Mouse (Mus musculus) limb, embryonic 15.5 days (tissue): Measurements from ENCODE around the gene Ccdc3. TPM values are rescaled to one million over a fixed set of nuclear protein-coding genes. Genes with fewer than 3 reads are reported as not detected.

Source experiments
- ATAC-seq: fragments of 200-750 bp; cut with Nextera tagmentation; 2 replicates; pipeline ENCODE4 v1.8.0; 2017; ENCODE audit warnings: low read depth, moderate TSS enrichment; ENCODE audit not compliant: insufficient number of reproducible peaks, low FRiP score, low TSS enrichment
- H3K27ac ChIP-seq: fragments of 300-500 bp; sonication (generic); 2 replicates; pipeline ENCODE4 v1.5.1; 2015; ENCODE audit warnings: moderate library complexity, mild to moderate bottlenecking, inconsistent platforms
- H3K27me3 ChIP-seq: fragments of 300-500 bp; sonication (generic); 2 replicates; pipeline ENCODE4 v1.6.1; 2015; ENCODE audit warnings: inconsistent platforms
- H3K36me3 ChIP-seq: fragments of 300-500 bp; sonication (generic); 2 replicates; pipeline ENCODE4 v1.6.1; 2015; ENCODE audit warnings: inconsistent platforms
- H3K4me1 ChIP-seq: fragments of 300-500 bp; sonication (generic); 2 replicates; pipeline ENCODE4 v1.6.1; 2015; ENCODE audit warnings: inconsistent platforms
- H3K4me2 ChIP-seq: fragments of 300-500 bp; sonication (generic); 2 replicates; pipeline ENCODE4 v1.6.1; 2015; ENCODE audit warnings: mild to moderate bottlenecking, inconsistent platforms
- H3K4me3 ChIP-seq: fragments of 300-500 bp; sonication (generic); 2 replicates; pipeline ENCODE4 v1.5.1; 2015; ENCODE audit warnings: mild to moderate bottlenecking, inconsistent platforms
- H3K9ac ChIP-seq: fragments of 300-500 bp; sonication (generic); 2 replicates; pipeline ENCODE4 v1.6.1; 2015; ENCODE audit warnings: inconsistent platforms
- H3K9me3 ChIP-seq: fragments of 300-500 bp; sonication (generic); 2 replicates; pipeline ENCODE4 v1.6.1; 2016; ENCODE audit warnings: inconsistent platforms
- WGBS: fragments of 180-500 bp; shearing (Covaris S2); methylation state at CpG from one replicate; pipeline ENCODE4 v1.1.7; 2015; 5-methylcytosine and 5-hydroxymethylcytosine counted together
- polyA plus RNA-seq: library from polyadenylated mRNA; unstranded; fragments of >200 nt; fragmentation: Nextera tagmentation; extraction: Ambion mirVana; gene quantifications from 2 replicates; pipeline ENCODE4 v1.2.1, GENCODE M21; 2015

Ccdc3 gene
- polyA plus RNA-seq, 1 experiment from 2014 or later: 19.9 TPM

DNA sequence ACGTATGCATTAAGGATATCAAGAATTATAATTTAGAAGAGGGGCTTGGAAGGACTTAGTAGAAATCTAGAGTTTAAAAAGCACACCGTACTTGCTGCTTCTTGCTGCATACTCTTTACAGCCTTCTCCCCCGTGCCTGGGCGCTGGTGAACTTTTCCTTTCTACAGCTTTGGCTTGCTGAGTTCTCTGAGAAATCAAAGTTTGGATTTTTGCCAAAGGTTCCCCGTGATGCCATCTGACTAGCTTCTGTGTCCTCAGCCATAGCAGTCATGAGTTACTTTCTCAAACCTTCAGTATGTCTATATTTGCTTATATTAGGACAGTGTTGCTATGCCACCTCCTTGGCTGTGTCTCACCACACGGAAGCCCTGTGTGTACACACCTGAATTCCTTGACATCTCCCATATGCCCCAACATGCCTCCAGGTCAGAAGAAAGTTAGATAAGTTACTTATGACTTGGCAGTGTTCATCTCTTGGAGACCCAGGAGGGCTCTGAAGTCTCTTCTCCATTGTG is 57.2 kb downstream of the Ccdc3 start:
- no peaks in the 10 kb centered on the region for H3K36me3 ChIP-seq
- H3K4me3 ChIP-seq: no peak overlapping the region
- H3K27me3 ChIP-seq: no peaks in the 10 kb centered on the region
- no peaks in the 10 kb centered on the region; the same call in 1 of the 2 replicates for H3K4me1 ChIP-seq
- H3K4me2 ChIP-seq: no peak overlapping the region
- WGBS: 54% methylated on average over 6 of the region's 6 CpGs
- no peak overlapping the region for H3K9ac ChIP-seq
- H3K27ac ChIP-seq: no peak overlapping the region
- H3K9me3 ChIP-seq: no peaks in the 10 kb centered on the region
- ATAC-seq: no peak

DNA sequence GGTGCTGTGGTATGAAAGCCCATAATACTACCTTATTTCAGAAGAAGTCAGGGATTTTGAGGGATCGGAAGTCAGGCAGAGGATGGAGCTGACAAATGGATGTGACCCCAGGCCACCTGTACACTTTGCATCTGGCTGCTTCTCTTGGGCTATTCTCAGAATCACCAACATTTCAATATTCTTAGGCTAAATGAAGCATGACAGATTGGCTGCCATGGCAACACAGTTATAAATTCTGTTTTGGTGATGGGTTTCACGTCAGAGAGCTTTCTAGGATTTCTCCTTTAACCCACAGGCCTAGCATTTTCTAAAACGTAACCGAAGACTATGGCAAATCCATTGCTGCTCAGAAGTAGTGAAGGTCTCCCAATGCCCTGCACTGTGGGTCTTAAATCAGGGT is 59.9 kb downstream of the Ccdc3 start:
- WGBS: 83% methylated on average over 4 of the region's 4 CpGs
- H3K4me3 ChIP-seq: no peak overlapping the region

DNA sequence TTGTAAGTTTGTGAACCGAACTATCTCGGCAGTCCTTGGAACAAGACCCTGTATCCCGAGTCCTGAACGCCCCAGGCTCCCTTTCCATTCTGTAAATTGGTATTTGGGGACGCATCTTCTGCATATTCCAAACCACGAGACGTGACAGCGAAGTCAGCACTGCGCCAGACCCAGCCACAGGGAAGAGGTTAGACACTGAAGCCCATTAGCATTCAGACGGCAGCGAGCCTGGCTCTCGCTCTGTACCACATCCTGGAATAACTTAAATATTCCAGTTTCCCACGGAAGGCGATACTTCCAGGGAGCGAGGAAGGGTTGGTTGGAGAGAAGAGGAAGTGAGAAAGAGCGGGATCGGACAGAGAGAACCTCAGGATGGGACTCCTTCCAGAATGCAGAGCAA is 61.7 kb downstream of the Ccdc3 start:
- no peaks in the 10 kb centered on the region for H3K27me3 ChIP-seq
- no peak overlapping the region for H3K9ac ChIP-seq
- WGBS: 76% methylated on average over 17 of the region's 17 CpGs
- H3K4me2 ChIP-seq: no peak overlapping the region
- no peak overlapping the region for H3K4me3 ChIP-seq
- ATAC-seq: no peak
- H3K9me3 ChIP-seq: no peaks in the 10 kb centered on the region
- peaks cover 2% of the 10 kb centered on the region for H3K4me1 ChIP-seq
- H3K36me3 ChIP-seq: no peaks in the 10 kb centered on the region
- no peak overlapping the region for H3K27ac ChIP-seq

More for the DNA sequence above, 59.9 kb downstream of the Ccdc3 start:
- no peak overlapping the region for H3K27ac ChIP-seq
- H3K27me3 ChIP-seq: no peaks in the 10 kb centered on the region
- no peak overlapping the region for H3K4me2 ChIP-seq
- no peak overlapping the region for H3K9ac ChIP-seq
- peaks cover 2% of the 10 kb centered on the region for H3K4me1 ChIP-seq
- no peak for ATAC-seq
- no peaks in the 10 kb centered on the region for H3K9me3 ChIP-seq
- no peaks in the 10 kb centered on the region for H3K36me3 ChIP-seq

DNA sequence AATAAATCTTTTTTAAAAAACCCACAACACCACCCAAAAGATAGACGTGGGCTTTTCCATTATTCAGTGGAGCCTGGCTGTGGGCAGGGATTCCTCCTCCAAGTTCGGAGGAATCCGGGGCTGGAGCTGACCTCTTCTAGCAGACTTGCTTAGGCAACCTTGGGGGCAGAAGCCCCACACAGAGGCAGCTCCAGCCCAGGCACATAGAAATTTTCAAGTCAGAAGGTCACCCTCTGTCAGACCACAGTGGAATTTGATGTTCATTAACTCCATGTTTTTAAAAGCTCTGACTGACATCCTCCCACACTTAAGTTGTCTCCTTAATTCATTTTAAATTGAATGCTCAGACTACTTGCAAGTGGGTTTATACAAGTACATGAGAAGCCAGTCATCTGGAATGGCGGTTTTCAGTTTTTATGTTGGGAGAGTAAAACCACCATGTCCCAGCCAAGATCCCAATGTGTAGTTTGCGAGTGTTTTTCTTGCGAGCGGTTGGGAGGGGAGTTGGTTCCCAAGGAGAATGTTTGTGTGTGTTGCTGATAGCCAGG is 63.3 kb downstream of the Ccdc3 start:
- no peak overlapping the region for H3K4me3 ChIP-seq
- ATAC-seq: no peak
- 57% methylated on average over 7 of the region's 7 CpGs for WGBS

GRCm38 (mm10) chr2:5203146-5203545 is 65.6 kb downstream of the Ccdc3 start:
- 43% methylated on average over 1 of the region's 1 CpGs for WGBS
- no peaks in the 10 kb centered on the region for H3K36me3 ChIP-seq
- no peak overlapping the region for H3K4me2 ChIP-seq
- ATAC-seq: no peak
- no peaks in the 10 kb centered on the region for H3K27me3 ChIP-seq
- no peaks in the 10 kb centered on the region for H3K9me3 ChIP-seq
- no peak overlapping the region for H3K27ac ChIP-seq
- peaks cover 2% of the 10 kb centered on the region for H3K4me1 ChIP-seq
- no peak overlapping the region for H3K4me3 ChIP-seq
- no peak overlapping the region for H3K9ac ChIP-seq

More for the DNA sequence above, 63.3 kb downstream of the Ccdc3 start:
- Histone ChIP-seq H3K27ac (no peak overlapping the region), H3K4me1 (peaks cover 2% of the 10 kb centered on the region), H3K27me3 (no peaks in the 10 kb centered on the region), H3K9ac (no peak overlapping the region), H3K4me2 (no peak overlapping the region), H3K36me3 (no peaks in the 10 kb centered on the region), H3K9me3 (no peaks in the 10 kb centered on the region)

GRCm38 (mm10) chr2:5204941-5205340 is 67.4 kb downstream of the Ccdc3 start:
- 80% methylated on average over 1 of the region's 1 CpGs for WGBS
- no peak overlapping the region for H3K4me3 ChIP-seq
- H3K9ac ChIP-seq: no peak overlapping the region
- no peaks in the 10 kb centered on the region for H3K27me3 ChIP-seq
- no peak overlapping the region for H3K4me2 ChIP-seq
- no peak overlapping the region for H3K27ac ChIP-seq
- peaks cover 2% of the 10 kb centered on the region for H3K4me1 ChIP-seq
- no peak for ATAC-seq
- H3K36me3 ChIP-seq: no peaks in the 10 kb centered on the region
- no peaks in the 10 kb centered on the region for H3K9me3 ChIP-seq

- Histone ChIP-seq H3K4me1 (no peaks in the 10 kb centered on the region), H3K27ac (no peak overlapping the region), H3K4me3 (no peak overlapping the region), H3K4me2 (no peak overlapping the region), H3K9ac (no peak overlapping the region), H3K9me3 (no peaks in the 10 kb centered on the region), H3K27me3 (no peaks in the 10 kb centered on the region), H3K36me3 (no peaks in the 10 kb centered on the region)
- WGBS: 83% methylated on average over 3 of the region's 3 CpGs
- no peak for ATAC-seq
Observed at GRCm38 (mm10) chr2:5206651-5207050, 69.1 kb downstream of the Ccdc3 start.

DNA sequence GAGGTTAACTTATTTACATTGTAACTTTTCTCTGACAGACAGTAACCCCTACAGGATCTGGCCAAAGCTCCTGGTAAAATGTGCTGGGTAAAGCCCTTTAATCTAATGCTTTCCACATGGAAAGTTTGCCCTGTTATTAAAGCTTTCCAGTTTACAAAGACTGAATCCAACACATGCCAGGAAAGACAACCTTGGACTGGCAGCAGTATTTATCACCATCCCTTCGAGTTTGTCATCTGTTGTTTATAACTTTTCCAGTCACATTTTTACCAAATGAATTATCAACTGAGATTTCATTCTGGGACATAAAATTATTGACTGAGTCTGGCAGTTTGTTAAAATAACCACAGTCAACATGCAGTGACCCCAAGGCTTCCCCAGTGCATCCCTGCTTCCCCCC is 77.0 kb downstream of the Ccdc3 start:
- Histone ChIP-seq H3K4me1 (peaks cover 8% of the 10 kb centered on the region), H3K4me3 (no peak overlapping the region), H3K27me3 (no peaks in the 10 kb centered on the region), H3K4me2 (no peak overlapping the region), H3K27ac (no peak overlapping the region), H3K9ac (no peak overlapping the region), H3K36me3 (no peaks in the 10 kb centered on the region), H3K9me3 (no peaks in the 10 kb centered on the region)
- 22% methylated on average over 1 of the region's 1 CpGs for WGBS
- ATAC-seq: no peak

DNA sequence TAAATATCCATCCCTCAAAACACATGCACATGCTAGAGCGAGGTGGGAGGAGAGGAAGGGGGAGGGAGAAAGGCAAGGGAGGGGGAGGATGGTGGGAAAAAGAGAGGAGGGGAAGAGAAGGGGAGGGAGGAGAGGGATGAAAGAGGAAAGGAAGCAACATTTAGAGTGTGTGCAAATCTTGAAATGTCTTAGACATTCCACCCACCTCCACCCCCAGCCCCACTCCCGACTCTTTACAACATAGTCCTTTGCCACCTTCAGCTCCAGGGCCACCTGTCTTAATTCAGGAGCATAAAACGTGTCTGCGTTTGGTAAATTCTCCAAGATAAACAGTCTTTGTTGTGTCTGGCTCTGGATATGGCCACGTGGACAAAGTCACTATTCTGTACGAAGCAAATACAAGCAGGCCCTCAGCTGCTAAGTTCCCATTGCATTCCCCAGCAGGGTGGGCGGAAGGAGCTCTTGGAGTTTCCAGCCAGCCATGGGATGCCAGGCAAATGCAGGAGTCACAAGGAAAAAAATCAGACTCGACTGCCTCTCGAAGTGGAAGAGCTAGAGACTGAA is 77.8 kb downstream of the Ccdc3 start:
- no peak overlapping the region for H3K9ac ChIP-seq
- no peak overlapping the region for H3K4me2 ChIP-seq
- H3K36me3 ChIP-seq: no peaks in the 10 kb centered on the region
- WGBS: 47% methylated on average over 9 of the region's 9 CpGs
- no peak overlapping the region for H3K4me3 ChIP-seq
- H3K4me1 ChIP-seq: peaks cover 8% of the 10 kb centered on the region
- 0 out of 2 replicates have a peak, but pooled peaks have one; percentile 52 for ATAC-seq
- no peak overlapping the region for H3K27ac ChIP-seq
- no peaks in the 10 kb centered on the region for H3K27me3 ChIP-seq
- no peaks in the 10 kb centered on the region for H3K9me3 ChIP-seq

DNA sequence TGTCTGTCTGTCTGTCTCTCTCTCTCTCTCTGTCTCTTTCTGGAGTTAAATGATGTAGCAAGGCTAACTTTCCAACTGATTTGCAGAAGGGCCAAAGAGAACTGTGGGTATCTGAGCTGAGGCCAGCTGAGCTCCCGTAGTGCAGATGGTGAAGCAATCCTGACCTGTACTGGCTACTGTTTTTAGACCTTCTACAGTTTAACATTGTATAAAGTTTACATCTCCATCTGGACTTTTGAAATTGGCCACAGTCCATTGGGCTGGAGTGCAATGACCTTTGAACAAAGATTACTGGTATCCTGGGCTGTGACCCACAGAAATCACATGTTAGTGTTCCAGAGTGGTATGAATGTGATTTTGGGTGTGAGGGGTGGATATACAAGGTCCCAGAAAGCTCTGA is 81.6 kb downstream of the Ccdc3 start:
- Histone ChIP-seq H3K27ac (no peak overlapping the region), H3K4me3 (no peak overlapping the region), H3K36me3 (no peaks in the 10 kb centered on the region), H3K27me3 (no peaks in the 10 kb centered on the region), H3K9me3 (no peaks in the 10 kb centered on the region), H3K4me1 (peaks cover 8% of the 10 kb centered on the region), H3K9ac (no peak overlapping the region), H3K4me2 (no peak overlapping the region)
- ATAC-seq: no peak
- 73% methylated on average over 1 of the region's 1 CpGs for WGBS

GRCm38 (mm10) chr2:5219847-5220375 is 82.3 kb downstream of the Ccdc3 start:
- Histone ChIP-seq H3K4me2 (no peak overlapping the region), H3K9ac (no peak overlapping the region), H3K36me3 (no peaks in the 10 kb centered on the region), H3K4me1 (peaks cover 7% of the 10 kb centered on the region), H3K9me3 (no peaks in the 10 kb centered on the region), H3K27me3 (no peaks in the 10 kb centered on the region), H3K27ac (no peak overlapping the region), H3K4me3 (no peak overlapping the region)
- 71% methylated on average over 1 of the region's 1 CpGs for WGBS
- ATAC-seq: no peak

- H3K4me1 ChIP-seq: no peaks in the 10 kb centered on the region
- no peak overlapping the region for H3K27ac ChIP-seq
- 33% methylated on average over 2 of the region's 2 CpGs for WGBS
- ATAC-seq: no peak
- no peak overlapping the region for H3K4me3 ChIP-seq
- no peak overlapping the region for H3K9ac ChIP-seq
- no peaks in the 10 kb centered on the region for H3K27me3 ChIP-seq
- no peaks in the 10 kb centered on the region for H3K36me3 ChIP-seq
- no peaks in the 10 kb centered on the region for H3K9me3 ChIP-seq
- H3K4me2 ChIP-seq: no peak overlapping the region
Observed at GRCm38 (mm10) chr2:5222571-5222970, 85.0 kb downstream of the Ccdc3 start.
